Mouse (Mus musculus): ENCODE results near the gene Iqgap3. TPM values are rescaled to one million over a fixed set of nuclear protein-coding genes. Genes with fewer than 3 reads are reported as not detected.

Iqgap3 gene
- polyA plus RNA-seq, 1 experiment from 2014 or later, result 11.2 TPM

DNA sequence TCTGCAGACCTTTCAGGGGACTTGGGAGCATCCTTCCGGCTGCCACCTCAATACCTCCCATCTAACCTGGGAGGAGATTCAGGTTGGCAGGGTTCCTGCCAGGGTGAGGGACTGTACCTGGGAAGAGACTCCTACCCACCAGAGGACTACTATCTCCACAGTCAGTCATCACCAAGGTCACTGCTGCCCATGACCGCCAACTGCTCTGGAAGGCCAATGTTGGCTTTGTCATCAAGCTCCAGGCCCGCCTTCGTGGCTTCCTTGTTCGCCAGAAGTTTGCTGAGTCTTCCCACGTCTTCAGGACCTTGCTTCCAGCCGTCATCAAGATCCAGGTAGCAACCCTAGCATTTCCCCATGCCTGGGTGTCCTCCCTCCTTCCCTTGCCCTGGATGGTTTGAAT is 20.0 kb downstream of the Iqgap3 start:
- Histone ChIP-seq H3K27ac (no peak overlapping the region), H3K4me3 (no peak overlapping the region), H3K4me1 (no peaks in the 10 kb centered on the region), H3K36me3 (peaks cover 93% of the 10 kb centered on the region), H3K9me3 (replicated peaks) (no peaks in the 10 kb centered on the region), H3K27me3 (replicated peaks) (no peaks in the 10 kb centered on the region), H3K4me2 (no peak overlapping the region), H3K9ac (no peak overlapping the region)
- ATAC-seq, result no peak
- 69% methylated on average over 7 of the region's 7 CpGs for WGBS (ENCODE audit: insufficient replicate concordance)

DNA sequence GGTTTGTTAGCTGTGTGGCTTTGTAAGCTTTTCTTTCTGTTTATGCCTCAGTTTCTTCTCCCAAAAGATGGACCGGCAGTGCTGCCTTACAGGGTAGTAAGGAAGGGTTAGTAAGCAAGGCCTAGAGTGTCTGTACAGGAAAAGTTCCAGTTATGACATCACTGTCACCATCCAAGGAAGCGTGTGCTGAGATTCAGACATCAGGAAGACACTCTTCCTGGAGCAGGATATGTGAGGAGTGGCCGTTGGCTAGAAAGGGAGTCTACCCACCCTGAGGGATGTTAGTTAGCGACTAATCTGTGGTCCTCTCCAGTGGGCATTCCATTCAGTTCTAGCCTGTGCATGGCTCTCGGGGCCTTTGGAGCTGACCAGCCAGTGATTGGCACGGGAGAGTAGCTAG is 20.4 kb downstream of the Iqgap3 start:
- H3K27ac ChIP-seq, result peak overlapping the region; percentile 27

DNA sequence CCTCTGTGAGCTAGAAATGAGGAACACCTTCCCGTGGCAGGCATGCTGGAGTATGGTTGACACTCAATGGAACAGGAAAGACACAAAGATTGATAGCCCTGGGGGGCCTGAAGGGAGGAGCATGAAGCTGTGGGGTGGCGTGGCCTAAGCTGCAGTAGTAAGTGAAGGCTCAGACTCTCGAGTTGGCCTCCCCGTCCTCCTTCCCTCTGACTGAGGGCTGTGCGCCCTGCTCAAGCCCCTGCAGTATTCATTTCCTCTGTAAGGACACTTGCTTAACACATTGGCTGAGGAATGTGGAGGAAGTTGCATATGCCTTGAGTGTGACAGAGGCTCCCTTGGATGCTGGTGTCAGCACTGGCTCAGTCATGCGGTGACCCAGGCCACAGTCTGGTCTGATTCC is 20.8 kb downstream of the Iqgap3 start:
- no peaks in the 10 kb centered on the region for H3K4me1 ChIP-seq
- no peaks in the 10 kb centered on the region for H3K27me3 ChIP-seq (replicated peaks)
- peak; percentile 40; the same call in 1 of the 2 replicates for ATAC-seq
- no peak overlapping the region for H3K9ac ChIP-seq
- no peaks in the 10 kb centered on the region for H3K9me3 ChIP-seq (replicated peaks)
- peaks cover 91% of the 10 kb centered on the region for H3K36me3 ChIP-seq
- peak overlapping the region; percentile 32 for H3K27ac ChIP-seq
- H3K4me3 ChIP-seq, result no peak overlapping the region
- WGBS (ENCODE audit: insufficient replicate concordance), result 48% methylated on average over 6 of the region's 6 CpGs
- no peak overlapping the region for H3K4me2 ChIP-seq

More for the DNA sequence above, 20.4 kb downstream of the Iqgap3 start:
- Histone ChIP-seq H3K36me3 (peaks cover 91% of the 10 kb centered on the region), H3K27me3 (replicated peaks) (no peaks in the 10 kb centered on the region), H3K4me2 (no peak overlapping the region), H3K4me3 (no peak overlapping the region), H3K4me1 (no peaks in the 10 kb centered on the region), H3K9me3 (replicated peaks) (no peaks in the 10 kb centered on the region), H3K9ac (no peak overlapping the region)
- no peak; the same call in 1 of the 2 replicates for ATAC-seq
- 75% methylated on average over 6 of the region's 6 CpGs for WGBS (ENCODE audit: insufficient replicate concordance)

DNA sequence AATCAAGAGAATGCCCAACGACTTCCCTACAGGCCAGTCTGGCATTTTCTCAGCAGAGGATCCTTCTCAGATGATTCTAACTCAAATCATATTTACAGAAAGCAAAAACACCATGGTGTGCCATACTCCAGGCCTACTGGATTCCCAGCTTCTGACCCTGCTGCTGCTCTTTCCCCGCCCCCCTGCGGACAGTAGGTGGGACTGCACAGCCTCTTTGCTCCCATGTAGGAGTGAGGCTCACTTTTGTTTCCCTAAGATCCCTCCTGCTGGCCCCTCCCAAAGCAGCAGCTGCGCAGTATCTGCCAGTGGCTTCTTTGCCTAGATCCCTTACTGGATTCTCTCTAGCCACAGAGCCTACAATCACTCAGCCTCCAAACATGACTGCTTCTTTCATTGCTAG is 24.4 kb downstream of the Iqgap3 start:
- ATAC-seq, result no peak
- H3K27ac ChIP-seq, result no peak overlapping the region
- no peak overlapping the region for H3K4me3 ChIP-seq
- 80% methylated on average over 4 of the region's 4 CpGs for WGBS (ENCODE audit: insufficient replicate concordance)
- H3K36me3 ChIP-seq, result peaks cover 96% of the 10 kb centered on the region
- no peaks in the 10 kb centered on the region for H3K9me3 ChIP-seq (replicated peaks)
- H3K4me1 ChIP-seq, result no peaks in the 10 kb centered on the region
- H3K9ac ChIP-seq, result no peak overlapping the region
- H3K27me3 ChIP-seq (replicated peaks), result no peaks in the 10 kb centered on the region
- H3K4me2 ChIP-seq, result no peak overlapping the region

DNA sequence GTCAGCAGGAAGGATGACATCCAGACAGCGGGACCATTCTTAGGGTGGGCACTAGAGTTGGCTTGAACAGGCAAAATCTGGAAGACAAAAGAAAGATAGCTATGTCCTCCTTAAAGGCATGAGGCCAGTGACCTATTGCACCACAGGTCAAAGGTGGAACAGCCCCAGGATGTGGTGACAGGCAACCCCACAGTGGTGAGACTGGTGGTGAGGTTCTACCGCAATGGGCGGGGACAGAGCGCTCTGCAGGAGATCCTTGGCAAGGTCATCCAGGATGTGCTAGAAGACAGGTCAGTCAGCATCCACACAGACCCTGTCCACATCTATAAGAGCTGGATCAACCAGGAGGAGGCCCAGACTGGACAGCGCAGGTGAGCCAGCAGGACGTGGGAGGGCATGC is 27.4 kb downstream of the Iqgap3 start:
- Histone ChIP-seq H3K4me2 (no peak overlapping the region), H3K27me3 (replicated peaks) (no peaks in the 10 kb centered on the region), H3K27ac (no peak overlapping the region), H3K4me1 (no peaks in the 10 kb centered on the region), H3K9ac (no peak overlapping the region), H3K4me3 (no peak overlapping the region), H3K9me3 (replicated peaks) (no peaks in the 10 kb centered on the region), H3K36me3 (peaks cover 94% of the 10 kb centered on the region)
- WGBS (ENCODE audit: insufficient replicate concordance), result 89% methylated on average over 6 of the region's 6 CpGs
- ATAC-seq, result 0 out of 2 replicates have a peak, but pooled peaks have one; percentile 26

DNA sequence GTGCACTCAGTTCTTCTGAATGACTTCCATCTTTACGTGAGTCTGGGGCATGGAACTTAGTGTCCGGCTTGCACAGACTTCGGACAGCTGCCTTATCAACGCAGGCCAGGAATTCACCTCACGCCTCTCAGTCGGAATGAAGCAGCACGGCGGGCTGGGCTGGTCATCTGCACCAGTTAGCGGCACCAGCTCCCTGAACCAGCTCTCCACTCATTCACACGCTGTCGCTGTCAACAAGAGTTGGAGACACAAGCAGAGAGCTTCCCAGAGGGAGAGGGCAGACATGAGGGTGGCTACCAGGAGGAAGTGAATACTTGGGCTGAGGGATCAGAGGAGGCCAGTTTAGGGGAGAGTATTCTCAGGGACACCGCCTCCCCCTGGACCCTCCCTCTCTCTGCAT is 32.6 kb downstream of the Iqgap3 start:
- Histone ChIP-seq H3K9me3 (replicated peaks) (no peaks in the 10 kb centered on the region), H3K4me3 (no peak overlapping the region), H3K27me3 (replicated peaks) (no peaks in the 10 kb centered on the region), H3K36me3 (peaks cover 95% of the 10 kb centered on the region), H3K9ac (no peak overlapping the region), H3K27ac (no peak overlapping the region), H3K4me2 (no peak overlapping the region), H3K4me1 (no peaks in the 10 kb centered on the region)
- 90% methylated on average over 12 of the region's 12 CpGs for WGBS (ENCODE audit: insufficient replicate concordance)
- no peak for ATAC-seq

DNA sequence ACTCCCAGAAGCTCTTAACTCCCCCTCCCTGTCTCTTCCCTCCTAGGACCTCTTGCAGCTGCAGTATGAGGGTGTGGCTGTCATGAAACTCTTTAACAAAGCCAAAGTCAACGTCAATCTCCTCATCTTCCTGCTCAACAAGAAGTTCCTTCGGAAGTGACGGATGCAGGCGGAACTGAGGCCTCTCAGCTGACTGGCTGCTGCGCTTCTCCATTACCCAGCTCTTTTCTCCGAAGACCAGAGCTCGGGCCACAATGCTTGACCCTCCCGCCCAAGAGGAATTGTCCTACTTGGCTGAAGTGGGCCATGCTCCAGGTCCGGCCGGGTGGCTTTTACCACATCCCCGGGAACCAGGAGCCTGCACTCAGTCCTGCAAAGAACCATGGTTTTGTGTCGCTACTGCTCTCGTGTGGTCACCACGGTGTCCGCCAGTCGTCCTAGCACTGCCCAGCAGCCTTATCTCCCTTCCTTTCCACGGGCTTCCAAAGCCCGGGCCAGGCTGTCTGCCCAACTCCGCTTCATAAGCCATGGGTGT is 38.4 kb downstream of the Iqgap3 start:
- Histone ChIP-seq H3K9me3 (replicated peaks) (no peaks in the 10 kb centered on the region), H3K4me1 (0 out of 2 replicates have a peak, but pooled peaks cover 4% of the 10 kb centered on the region), H3K4me3 (no peak overlapping the region), H3K4me2 (no peak overlapping the region), H3K9ac (no peak overlapping the region), H3K36me3 (peaks cover 55% of the 10 kb centered on the region), H3K27ac (no peak overlapping the region), H3K27me3 (replicated peaks) (no peaks in the 10 kb centered on the region)
- WGBS (ENCODE audit: insufficient replicate concordance), result 76% methylated on average over 19 of the region's 19 CpGs
- no peak for ATAC-seq

DNA sequence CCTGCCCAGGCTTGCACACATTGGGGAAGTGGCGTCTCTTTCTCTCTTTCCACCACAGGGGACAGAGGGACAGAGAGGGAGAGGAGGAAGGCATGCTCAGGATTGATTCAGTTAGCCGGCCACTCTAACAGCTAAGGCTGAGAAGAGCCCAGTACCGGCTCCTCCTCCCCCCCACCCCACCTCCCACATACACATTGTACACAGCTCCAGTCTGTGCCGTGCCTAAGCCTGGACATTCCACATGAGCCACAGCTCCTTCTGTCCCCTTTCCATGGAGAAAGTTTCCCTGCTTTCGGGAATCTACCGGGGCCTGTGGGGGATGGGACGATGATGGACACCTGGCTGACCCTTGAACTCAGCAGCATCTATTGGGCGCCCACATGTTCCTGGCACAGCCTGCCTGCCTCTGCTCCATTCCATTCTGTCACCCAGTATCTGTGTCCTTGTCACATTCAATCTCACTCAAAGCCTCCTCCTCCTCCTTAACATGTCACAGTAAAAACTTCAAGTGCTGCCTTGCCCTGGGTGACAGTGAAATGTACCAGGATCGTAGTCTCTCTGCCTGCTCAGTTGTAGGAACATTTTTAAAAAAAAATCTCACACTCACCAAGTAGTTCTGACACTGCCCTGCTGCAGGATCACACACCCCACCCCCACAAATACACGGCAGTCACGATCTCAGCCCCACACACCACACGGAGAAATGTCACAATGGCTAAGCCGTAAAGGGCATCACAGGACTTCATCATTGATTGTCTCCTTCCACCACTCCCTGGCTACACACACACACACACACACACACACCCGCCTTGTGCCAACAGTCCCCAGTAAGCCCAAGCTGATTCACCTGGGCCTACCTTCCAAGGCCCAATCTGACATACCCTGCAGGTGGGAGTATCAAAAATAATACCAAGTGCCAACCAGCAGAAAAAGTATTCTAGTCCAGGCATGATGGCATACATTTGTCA is 39.7 kb downstream of the Iqgap3 start:
- 67% methylated on average over 14 of the region's 14 CpGs for whole genome bisulfite sequencing (ENCODE audit: insufficient replicate concordance)
- 0 out of 2 replicates have a peak, but pooled peaks cover 4% of the 10 kb centered on the region for H3K4me1 ChIP-seq
- H3K27me3 ChIP-seq (replicated peaks), result no peaks in the 10 kb centered on the region
- no peak overlapping the region for H3K4me3 ChIP-seq
- H3K36me3 ChIP-seq, result peaks cover 45% of the 10 kb centered on the region
- no peak for ATAC-seq
- H3K9ac ChIP-seq, result no peak overlapping the region
- H3K9me3 ChIP-seq (replicated peaks), result no peaks in the 10 kb centered on the region
- no peak overlapping the region for H3K4me2 ChIP-seq
- H3K27ac ChIP-seq, result no peak overlapping the region

DNA sequence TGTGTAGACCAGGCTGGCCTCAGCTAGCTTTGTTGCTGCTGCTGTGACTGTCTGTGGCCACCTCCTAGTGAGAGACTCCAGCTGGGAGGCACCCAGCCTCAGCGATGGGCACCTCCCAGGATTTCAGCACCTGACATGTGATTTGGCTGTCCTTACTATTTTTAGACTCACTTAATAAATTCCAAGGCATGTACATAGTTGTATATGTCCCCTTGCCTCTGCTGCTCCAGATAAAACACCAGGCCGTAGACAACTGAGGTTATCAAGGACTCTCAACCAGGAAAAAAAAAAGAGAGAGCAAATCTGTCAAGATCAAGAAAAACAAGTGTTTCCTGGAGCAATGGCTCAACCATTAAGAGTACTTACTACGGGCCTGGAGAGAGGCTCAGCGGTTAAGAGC is 43.4 kb downstream of the Iqgap3 start:
- peaks cover 9% of the 10 kb centered on the region for H3K36me3 ChIP-seq
- no peaks in the 10 kb centered on the region for H3K27me3 ChIP-seq (replicated peaks)
- ATAC-seq, result no peak
- H3K9ac ChIP-seq, result no peak overlapping the region
- no peak overlapping the region for H3K4me3 ChIP-seq
- H3K27ac ChIP-seq, result no peak overlapping the region
- no peak overlapping the region for H3K4me2 ChIP-seq
- H3K4me1 ChIP-seq, result 0 out of 2 replicates have a peak, but pooled peaks cover 4% of the 10 kb centered on the region
- 30% methylated on average over 4 of the region's 4 CpGs for WGBS (ENCODE audit: insufficient replicate concordance)
- H3K9me3 ChIP-seq (replicated peaks), result no peaks in the 10 kb centered on the region

DNA sequence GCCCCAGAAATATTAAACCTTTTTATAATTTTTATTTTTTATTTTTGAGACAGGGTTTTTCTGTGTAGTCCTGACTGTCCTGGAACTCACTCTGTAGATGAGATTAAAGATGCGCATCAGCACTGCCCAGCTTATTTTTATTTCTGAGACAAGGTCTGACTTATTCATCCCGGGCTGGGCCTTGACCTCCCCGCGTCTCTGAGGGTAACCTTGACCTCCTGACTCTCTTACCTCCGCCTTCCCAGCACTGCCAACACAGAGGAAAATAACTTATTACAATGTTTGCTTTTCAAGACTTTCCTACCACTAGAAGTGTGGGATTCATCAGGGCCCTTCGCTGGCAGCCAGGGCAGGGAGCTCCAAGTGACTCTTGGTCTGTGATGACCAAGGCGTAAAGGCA is 44.4 kb downstream of the Iqgap3 start:
- H3K27me3 ChIP-seq (replicated peaks), result no peaks in the 10 kb centered on the region
- 0 out of 2 replicates have a peak, but pooled peaks cover under 1% of the 10 kb centered on the region for H3K4me1 ChIP-seq
- no peak overlapping the region for H3K4me3 ChIP-seq
- no peak for ATAC-seq
- H3K9ac ChIP-seq, result no peak overlapping the region
- no peak overlapping the region for H3K27ac ChIP-seq
- no peaks in the 10 kb centered on the region for H3K9me3 ChIP-seq (replicated peaks)
- WGBS (ENCODE audit: insufficient replicate concordance), result 79% methylated on average over 7 of the region's 7 CpGs
- no peak overlapping the region for H3K4me2 ChIP-seq
- H3K36me3 ChIP-seq, result no peaks in the 10 kb centered on the region

DNA sequence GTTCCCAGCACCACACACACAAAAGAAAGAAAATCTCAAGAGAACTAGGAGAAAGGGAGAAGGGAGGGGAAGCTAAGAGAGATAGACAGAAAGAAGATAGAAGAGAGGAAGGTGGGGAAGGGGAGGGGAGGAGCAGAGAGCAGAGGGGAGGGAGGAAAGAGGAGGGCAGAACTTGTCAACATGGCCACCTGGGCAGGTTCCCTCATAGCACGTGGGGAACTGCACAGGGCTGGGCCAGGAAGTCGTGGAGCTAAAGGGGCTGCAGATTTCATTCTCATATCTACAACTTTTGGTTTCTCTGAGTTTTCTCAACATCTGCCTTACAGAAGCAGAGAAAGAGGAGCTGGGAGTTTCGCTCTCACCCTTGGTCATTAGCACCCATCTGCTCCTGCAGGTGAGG is 45.9 kb downstream of the Iqgap3 start:
- 41% methylated on average over 3 of the region's 3 CpGs for WGBS (ENCODE audit: insufficient replicate concordance)
- H3K9me3 ChIP-seq (replicated peaks), result no peaks in the 10 kb centered on the region
- H3K27me3 ChIP-seq (replicated peaks), result no peaks in the 10 kb centered on the region
- H3K9ac ChIP-seq, result no peak overlapping the region
- ATAC-seq, result no peak
- no peaks in the 10 kb centered on the region for H3K4me1 ChIP-seq
- no peak overlapping the region for H3K27ac ChIP-seq
- no peak overlapping the region for H3K4me3 ChIP-seq
- H3K36me3 ChIP-seq, result no peaks in the 10 kb centered on the region
- H3K4me2 ChIP-seq, result no peak overlapping the region

DNA sequence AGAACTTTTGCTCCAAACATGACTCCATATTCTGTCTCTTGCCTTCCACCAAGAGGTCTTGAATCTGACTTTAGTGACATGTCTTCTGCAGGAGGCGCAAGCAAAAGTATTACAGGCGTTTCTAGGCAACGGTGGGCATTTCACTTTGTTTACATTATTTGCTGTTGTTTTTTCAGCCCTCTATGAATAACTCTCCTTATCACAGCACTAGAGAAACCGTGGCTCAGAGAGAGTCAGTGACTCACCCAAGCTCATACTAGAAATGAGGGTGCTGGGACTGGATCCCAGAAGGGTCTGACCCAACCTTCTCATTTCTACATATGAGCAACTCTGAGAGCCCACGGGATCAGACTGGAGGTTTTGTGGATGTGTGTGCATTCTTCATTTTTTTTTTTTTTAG is 46.3 kb downstream of the Iqgap3 start:
- H3K4me3 ChIP-seq, result no peak overlapping the region
- ATAC-seq, result no peak
- 69% methylated on average over 5 of the region's 5 CpGs for WGBS (ENCODE audit: insufficient replicate concordance)
- H3K36me3 ChIP-seq, result no peaks in the 10 kb centered on the region
- H3K4me2 ChIP-seq, result no peak overlapping the region
- H3K4me1 ChIP-seq, result no peaks in the 10 kb centered on the region
- H3K27me3 ChIP-seq (replicated peaks), result no peaks in the 10 kb centered on the region
- no peaks in the 10 kb centered on the region for H3K9me3 ChIP-seq (replicated peaks)
- no peak overlapping the region for H3K9ac ChIP-seq
- H3K27ac ChIP-seq, result no peak overlapping the region

Data from liver, embryonic 12.5 days (tissue).